Mouse (Mus musculus) T-helper 1 cell (primary cell): ENCODE data around the gene Wdr63.

ENCODE experiments used
- in situ Hi-C: fragments of 300-600 bp; cut with MboI, MseI; formaldehyde crosslinking; loops from one replicate; pipeline ENCODE4 v1.15.1; 2025; ENCODE audit warnings: high pct_unique_total_duplicates

Wdr63 gene

GRCm38 (mm10) chr3:146058263-146058662, 49.7 kb downstream of the Wdr63 start:
- in situ Hi-C loops = loop anchor here (5.0 kb wide), 1 partner anchor 119 kb away; no protein-coding TSS in a partner anchor

- in situ Hi-C loops = loop anchor here (5.0 kb wide), 1 partner anchor 120 kb away; no protein-coding TSS in a partner anchor
Observed at GRCm38 (mm10) chr3:146057131-146057530, 50.8 kb downstream of the Wdr63 start.

GRCm38 (mm10) chr3:146053873-146054272, 54.1 kb downstream of the Wdr63 start:
- in situ Hi-C loops = no loop called here

GRCm38 (mm10) chr3:146053082-146053814, 54.7 kb downstream of the Wdr63 start:
- in situ Hi-C loops = no loop called here

- in situ Hi-C loops = no loop called here
Observed at GRCm38 (mm10) chr3:146051277-146052007, 56.5 kb downstream of the Wdr63 start.

- in situ Hi-C loops = loop anchor here (10.0 kb wide), 1 partner anchor 935 kb away; the partner anchor contains the start of gene Odf2l
Observed at GRCm38 (mm10) chr3:146049951-146050350, 58.0 kb downstream of the Wdr63 start.

GRCm38 (mm10) chr3:146047704-146048207, 60.2 kb downstream of the Wdr63 start:
- in situ Hi-C loops = loop anchor here (10.0 kb wide), 1 partner anchor 933 kb away; the partner anchor contains the start of gene Odf2l

GRCm38 (mm10) chr3:146046076-146046475, 61.9 kb downstream of the Wdr63 start:
- in situ Hi-C loops = loop anchor here (10.0 kb wide), 1 partner anchor 931 kb away; the partner anchor contains the start of gene Odf2l

GRCm38 (mm10) chr3:146044977-146045376, 63.0 kb downstream of the Wdr63 start:
- in situ Hi-C loops = loop anchor here (10.0 kb wide), 1 partner anchor 930 kb away; the partner anchor contains the start of gene Odf2l

GRCm38 (mm10) chr3:146041382-146041781, 66.5 kb downstream of the Wdr63 start:
- in situ Hi-C loops = loop anchor here (10.0 kb wide), 1 partner anchor 927 kb away; the partner anchor contains the start of gene Odf2l

GRCm38 (mm10) chr3:146039132-146039903, 68.6 kb downstream of the Wdr63 start:
- in situ Hi-C loops = no loop called here

GRCm38 (mm10) chr3:146037906-146038305, 70.0 kb downstream of the Wdr63 start:
- in situ Hi-C loops = no loop called here

- in situ Hi-C loops = no loop called here
Observed at GRCm38 (mm10) chr3:146032976-146033375, 75.0 kb downstream of the Wdr63 start.

GRCm38 (mm10) chr3:146030255-146030836, 77.6 kb downstream of the Wdr63 start:
- in situ Hi-C loops = no loop called here

- in situ Hi-C loops = no loop called here
Observed at GRCm38 (mm10) chr3:146029234-146029633, 78.7 kb downstream of the Wdr63 start.

- in situ Hi-C loops = no loop called here
Observed at GRCm38 (mm10) chr3:146028406-146028805, 79.5 kb downstream of the Wdr63 start.

GRCm38 (mm10) chr3:146027116-146027515, 80.8 kb downstream of the Wdr63 start:
- in situ Hi-C loops = no loop called here

GRCm38 (mm10) chr3:146025499-146025898, 82.4 kb downstream of the Wdr63 start:
- in situ Hi-C loops = no loop called here

- in situ Hi-C loops = no loop called here
Observed at GRCm38 (mm10) chr3:146024746-146025145, 83.2 kb downstream of the Wdr63 start.

- in situ Hi-C loops = no loop called here
Observed at GRCm38 (mm10) chr3:146022232-146022631, 85.7 kb downstream of the Wdr63 start.

GRCm38 (mm10) chr3:146017521-146017920, 90.4 kb downstream of the Wdr63 start:
- in situ Hi-C loops = no loop called here
